8 mouse cellular contexts compared by ENCODE assay signal in genomic region chr17:25951225-25951802, GRCm38 (mm10). TPM values are rescaled to one million over a fixed set of nuclear protein-coding genes. Genes with fewer than 3 reads are reported as not detected.
DNase-seq lines count a peak whose midpoint lies in the region; TF ChIP-seq lines count a peak whose summit lies in the region.

No protein-coding gene starts in this region.

- H3K4me3 ChIP-seq in olfactory bulb, adult 2 months (ENCODE audit: insufficient read depth, low read depth, low read length), result peak overlapping the region; percentile 38

- no peak overlapping the region for H3K27ac ChIP-seq in olfactory bulb, adult 2 months (ENCODE audit: insufficient read depth, low read depth, low read length)

- peak; percentile 34 for DNase-seq in embryo, embryonic 10.5 days (ENCODE audit: low spot score)
- DNase-seq in embryo, embryonic 10 days (ENCODE audit: low spot score), result no peak
- peak; percentile 14 for DNase-seq in thymus, postnatal 4 days
- DNase-seq in thymus, postnatal 14 days, result no peak
- DNase-seq in kidney, postnatal 25 days, result peak; percentile 38 to 39
- DNase-seq in layer of hippocampus, adult 9-10 months (ENCODE audit: low spot score), result no peak
- DNase-seq in layer of hippocampus, adult 8-10 months (ENCODE audit: low spot score in 2 of 2), result no peak

- H3K4me1 ChIP-seq in olfactory bulb, adult 2 months (ENCODE audit: control insufficient read depth, insufficient read depth, low read length), result peaks cover 12% of the 10 kb centered on the region

- no peak for TF ChIP-seq POLR2A in olfactory bulb, adult 2 months (IDR thresholded peaks at IDR 0.05; ENCODE audit: insufficient read depth, low read depth, low read length)

- no peak for TF ChIP-seq CTCF in olfactory bulb, adult 2 months (IDR thresholded peaks at IDR 0.05; ENCODE audit: insufficient read depth, low read depth, low read length)

- WGBS in olfactory bulb, adult 2 months, result under 1% methylated on average over 33 of the region's 33 CpGs

RNA-seq across cellular contexts. Expression of gene A930017K11Rik, which starts 1.1 kb away (rescaled TPM):
- polyA plus RNA-seq in olfactory bulb, adult 2 months (2012; ENCODE audit: insufficient read depth, insufficient read length, low replicate concordance, missing spikeins), result not detected in 2 replicates
- 1 to 10 TPM in 1 of 4 experiments, under 1 TPM in 3; 0.77 to 1.2 (median 0.88) TPM for total RNA-seq in layer of hippocampus, adult 8-10 months (2022)

RNA-seq across cellular contexts. Expression of gene Nhlrc4, which starts 6.6 kb away (rescaled TPM):
- not detected in 2 replicates for polyA plus RNA-seq in olfactory bulb, adult 2 months (2012; ENCODE audit: insufficient read depth, insufficient read length, low replicate concordance, missing spikeins)
- 1 to 10 TPM in 1 of 4 experiments, under 1 TPM in 2, not detected in 1; 0.16 to 2.8 (median 0.28) TPM for total RNA-seq in layer of hippocampus, adult 8-10 months (2022)

RNA-seq across cellular contexts. Expression of gene Pigq, which starts 6.6 kb away (rescaled TPM):
- not detected in 2 replicates for polyA plus RNA-seq in olfactory bulb, adult 2 months (2012; ENCODE audit: insufficient read depth, insufficient read length, low replicate concordance, missing spikeins)
- 100 to 1,000 TPM; 104 to 128 (median 120) TPM for total RNA-seq in layer of hippocampus, adult 8-10 months (2022)

RNA-seq across cellular contexts. Expression of gene Rab40c, which starts 31.8 kb away (rescaled TPM):
- polyA plus RNA-seq in olfactory bulb, adult 2 months (2012; ENCODE audit: insufficient read depth, insufficient read length, low replicate concordance, missing spikeins), result not detected in 2 replicates
- 10 to 100 TPM; 42.0 to 72.9 (median 46.4) TPM for total RNA-seq in layer of hippocampus, adult 8-10 months (2022)

RNA-seq across cellular contexts. Expression of gene Capn15, which starts 34.3 kb away (rescaled TPM):
- polyA plus RNA-seq in olfactory bulb, adult 2 months (2012; ENCODE audit: insufficient read depth, insufficient read length, low replicate concordance, missing spikeins), result not detected in 2 replicates
- 10 to 100 TPM; 45.4 to 61.2 (median 53.8) TPM for total RNA-seq in layer of hippocampus, adult 8-10 months (2022)

Comparison
In these comparisons a context has a peak if more than half of its experiments do, and no peak if none do; other contexts are left out.
1. DNase-seq: peak in embryo, embryonic 10.5 days (single experiment), thymus, postnatal 4 days (single experiment) and kidney, postnatal 25 days (2 of 2); none in embryo, embryonic 10 days (single experiment), thymus, postnatal 14 days (single experiment), layer of hippocampus, adult 9-10 months (single experiment) and layer of hippocampus, adult 8-10 months (0 of 2).